Comparison of ENCODE assay signal across 10 mouse cellular contexts in genomic region chr11:71032070-71032469, GRCm38 (mm10). TPM values are rescaled to one million over a fixed set of nuclear protein-coding genes. Genes with fewer than 3 reads are reported as not detected.
DNase-seq lines count a peak whose midpoint lies in the region; ATAC-seq lines count a peak whose summit lies in the region.
"Had no signal": no experiment of that assay in that cellular context is flagged by ENCODE, and none has a peak within 500 bp of the region (broad histone marks: within the 10 kb centered on the region; RNA-seq: fewer than 3 reads in every experiment).

No protein-coding gene starts in this region.

- no peak for DNase-seq in heart, postnatal 4 days
- no peak for DNase-seq in embryonic facial prominence, embryonic 10.5 days (ENCODE audit: low spot score)
- no peak for DNase-seq in gastrocnemius, adult 18-20 months (ENCODE audit: low spot score)
- no peak for DNase-seq in cerebellum, adult 8-10 months

- peak overlapping the region; percentile 52 to 53; a peak in 3 of 4 replicates for H3K4me3 ChIP-seq in heart, embryonic 14.5 days (ENCODE audit: control insufficient read depth in 1 of 2, insufficient read depth in 1 of 2, low read depth in 1 of 2, low read length in 2 of 2)
- H3K4me3 ChIP-seq in embryonic facial prominence, embryonic 10.5 days: peak overlapping the region; percentile 73
- H3K4me3 ChIP-seq in hindbrain, embryonic 12.5 days: peak overlapping the region; percentile 74
- peak overlapping the region; percentile 72 for H3K4me3 ChIP-seq in midbrain, embryonic 13.5 days (replicated peaks)

- H3K36me3 ChIP-seq in heart, embryonic 14.5 days (ENCODE audit: control insufficient read depth, insufficient read depth, low read length): peaks cover 13% of the 10 kb centered on the region
- peaks cover 44% of the 10 kb centered on the region for H3K36me3 ChIP-seq in embryonic facial prominence, embryonic 10.5 days (replicated peaks)
- H3K36me3 ChIP-seq in hindbrain, embryonic 12.5 days: peaks cover 12% of the 10 kb centered on the region
- H3K36me3 ChIP-seq in midbrain, embryonic 13.5 days: peaks cover 12% of the 10 kb centered on the region

- H3K27me3 ChIP-seq in heart, embryonic 14.5 days (ENCODE audit: control insufficient read depth, insufficient read depth, low read length): no peaks in the 10 kb centered on the region
- no peaks in the 10 kb centered on the region for H3K27me3 ChIP-seq in embryonic facial prominence, embryonic 10.5 days (replicated peaks; ENCODE audit: low read depth, poor library complexity, severe bottlenecking)
- H3K27me3 ChIP-seq in hindbrain, embryonic 12.5 days: no peaks in the 10 kb centered on the region
- H3K27me3 ChIP-seq in midbrain, embryonic 13.5 days: no peaks in the 10 kb centered on the region

- peak overlapping the region; percentile 87 for H3K4me2 ChIP-seq in heart, embryonic 14.5 days (ENCODE audit: low read length)
- peak overlapping the region; percentile 74 for H3K4me2 ChIP-seq in hindbrain, embryonic 12.5 days (replicated peaks)
- peak overlapping the region; percentile 77 for H3K4me2 ChIP-seq in midbrain, embryonic 13.5 days (replicated peaks)

- H3K9me3 ChIP-seq in heart, embryonic 14.5 days (ENCODE audit: control insufficient read depth, low read length): no peaks in the 10 kb centered on the region
- no peaks in the 10 kb centered on the region for H3K9me3 ChIP-seq in embryonic facial prominence, embryonic 10.5 days
- no peaks in the 10 kb centered on the region for H3K9me3 ChIP-seq in hindbrain, embryonic 12.5 days (replicated peaks)
- no peaks in the 10 kb centered on the region for H3K9me3 ChIP-seq in midbrain, embryonic 13.5 days

- 64% methylated on average over 7 of the region's 7 CpGs for WGBS in heart, embryonic 14.5 days
- 70% methylated on average over 7 of the region's 7 CpGs for WGBS in embryonic facial prominence, embryonic 10.5 days
- 69% methylated on average over 7 of the region's 7 CpGs for WGBS in hindbrain, embryonic 12.5 days
- WGBS in midbrain, embryonic 13.5 days: 54% methylated on average over 7 of the region's 7 CpGs

- H3K4me1 ChIP-seq in heart, embryonic 14.5 days (ENCODE audit: control insufficient read depth in 2 of 2, insufficient read depth in 2 of 2, low read length in 2 of 2): no peaks in the 10 kb centered on the region
- peaks cover 35% of the 10 kb centered on the region for H3K4me1 ChIP-seq in embryonic facial prominence, embryonic 10.5 days
- H3K4me1 ChIP-seq in hindbrain, embryonic 12.5 days: peaks cover 15% of the 10 kb centered on the region
- H3K4me1 ChIP-seq in midbrain, embryonic 13.5 days (replicated peaks): peaks cover 35% of the 10 kb centered on the region

- ATAC-seq in heart, embryonic 14.5 days (ENCODE audit: insufficient number of reproducible peaks, insufficient read depth, low FRiP score, low read depth): no peak
- no peak for ATAC-seq in hindbrain, embryonic 12.5 days (ENCODE audit: low FRiP score)
- no peak for ATAC-seq in midbrain, embryonic 13.5 days
- ATAC-seq in erythroid progenitor cell, adult 5-6 weeks (replicated peaks; ENCODE audit: low FRiP score, poor library complexity, severe bottlenecking): no peak
- ATAC-seq: CD4-positive, CD25-positive, alpha-beta regulatory T cell, adult 4 months had no signal

- H3K9ac ChIP-seq in heart, embryonic 14.5 days (ENCODE audit: low read length): peak overlapping the region; percentile 69; the same call in 1 of the 2 replicates
- peak overlapping the region; percentile 91 for H3K9ac ChIP-seq in hindbrain, embryonic 12.5 days
- H3K9ac ChIP-seq in midbrain, embryonic 13.5 days (replicated peaks): peak overlapping the region; percentile 97
- H3K9ac ChIP-seq: liver, embryonic 14.5 days had no signal

- H3K27ac ChIP-seq in heart, embryonic 14.5 days (replicated peaks in 1 of 2; ENCODE audit: control insufficient read depth in 1 of 2, insufficient read depth in 1 of 2, low read depth in 2 of 2, low read length in 2 of 2): no peak overlapping the region
- peak overlapping the region; percentile 93 for H3K27ac ChIP-seq in embryonic facial prominence, embryonic 10.5 days (replicated peaks)
- H3K27ac ChIP-seq in hindbrain, embryonic 12.5 days: peak overlapping the region; percentile 96
- peak overlapping the region; percentile 98 for H3K27ac ChIP-seq in midbrain, embryonic 13.5 days
- H3K27ac ChIP-seq: liver, embryonic 14.5 days had no signal

RNA-seq across cellular contexts. Expression of gene 6330403K07Rik, which starts 1.2 kb away (rescaled TPM):
- 6.6 and 16.4 TPM in 2 replicates for polyA plus RNA-seq in heart, embryonic 14.5 days (2014; fragmentation: Nextera tagmentation; extraction: Ambion mirVana)
- total RNA-seq in heart, postnatal 4 days (2021): 1 to 10 TPM; 5.2 to 5.6 TPM
- polyA plus RNA-seq in embryonic facial prominence, embryonic 10.5 days (2016; fragmentation: Nextera tagmentation; extraction: Ambion mirVana): 118 and 150 TPM in 2 replicates
- polyA plus RNA-seq in hindbrain, embryonic 12.5 days (2016; fragmentation: Nextera tagmentation; extraction: Ambion mirVana): 417 TPM in 2 replicates
- 607 and 620 TPM in 2 replicates for polyA plus RNA-seq in midbrain, embryonic 13.5 days (2015; fragmentation: Nextera tagmentation; extraction: Ambion mirVana)
- total RNA-seq in gastrocnemius, adult 18-20 months (2021): under 1 TPM in 1 of 2 experiments, not detected in 1; 0.16 TPM
- not detected in 2 replicates for total RNA-seq in erythroid progenitor cell, adult 5-6 weeks (2015; ENCODE audit: low replicate concordance)
- total RNA-seq in erythroid progenitor cell, adult 5-6 weeks (2017; ENCODE audit: low replicate concordance): not detected in 2 replicates

RNA-seq across cellular contexts. Expression of gene Derl2, which starts 12.4 kb away (rescaled TPM):
- polyA plus RNA-seq in heart, embryonic 14.5 days (2014; fragmentation: Nextera tagmentation; extraction: Ambion mirVana): 26.7 and 33.0 TPM in 2 replicates
- total RNA-seq in heart, postnatal 4 days (2021): 10 to 100 TPM; 22.2 to 24.9 TPM
- 33.1 and 33.5 TPM in 2 replicates for polyA plus RNA-seq in embryonic facial prominence, embryonic 10.5 days (2016; fragmentation: Nextera tagmentation; extraction: Ambion mirVana)
- polyA plus RNA-seq in hindbrain, embryonic 12.5 days (2016; fragmentation: Nextera tagmentation; extraction: Ambion mirVana): 41.1 and 44.8 TPM in 2 replicates
- polyA plus RNA-seq in midbrain, embryonic 13.5 days (2015; fragmentation: Nextera tagmentation; extraction: Ambion mirVana): 36.2 and 37.9 TPM in 2 replicates
- total RNA-seq in gastrocnemius, adult 18-20 months (2021): 10 to 100 TPM; 14.2 TPM
- 32.4 and 44.0 TPM in 2 replicates for total RNA-seq in erythroid progenitor cell, adult 5-6 weeks (2015; ENCODE audit: low replicate concordance)
- total RNA-seq in erythroid progenitor cell, adult 5-6 weeks (2017; ENCODE audit: low replicate concordance): 25.0 and 30.2 TPM in 2 replicates

RNA-seq across cellular contexts. Expression of gene Mis12, which starts 12.7 kb away (rescaled TPM):
- polyA plus RNA-seq in heart, embryonic 14.5 days (2014; fragmentation: Nextera tagmentation; extraction: Ambion mirVana): 17.2 and 18.2 TPM in 2 replicates
- total RNA-seq in heart, postnatal 4 days (2021): 10 to 100 TPM; 15.2 to 15.3 TPM
- 64.5 and 67.5 TPM in 2 replicates for polyA plus RNA-seq in embryonic facial prominence, embryonic 10.5 days (2016; fragmentation: Nextera tagmentation; extraction: Ambion mirVana)
- polyA plus RNA-seq in hindbrain, embryonic 12.5 days (2016; fragmentation: Nextera tagmentation; extraction: Ambion mirVana): 49.7 and 53.4 TPM in 2 replicates
- polyA plus RNA-seq in midbrain, embryonic 13.5 days (2015; fragmentation: Nextera tagmentation; extraction: Ambion mirVana): 42.3 and 46.1 TPM in 2 replicates
- total RNA-seq in gastrocnemius, adult 18-20 months (2021): 1 to 10 TPM; 5.0 to 6.7 TPM
- total RNA-seq in erythroid progenitor cell, adult 5-6 weeks (2015; ENCODE audit: low replicate concordance): 56.6 and 62.9 TPM in 2 replicates
- 69.3 and 137 TPM in 2 replicates for total RNA-seq in erythroid progenitor cell, adult 5-6 weeks (2017; ENCODE audit: low replicate concordance)

RNA-seq across cellular contexts. Expression of gene Dhx33, which starts 27.8 kb away (rescaled TPM):
- polyA plus RNA-seq in heart, embryonic 14.5 days (2014; fragmentation: Nextera tagmentation; extraction: Ambion mirVana): 13.3 and 13.6 TPM in 2 replicates
- total RNA-seq in heart, postnatal 4 days (2021): 10 to 100 TPM; 15.0 to 16.9 TPM
- polyA plus RNA-seq in embryonic facial prominence, embryonic 10.5 days (2016; fragmentation: Nextera tagmentation; extraction: Ambion mirVana): 30.4 and 32.4 TPM in 2 replicates
- 21.3 and 22.3 TPM in 2 replicates for polyA plus RNA-seq in hindbrain, embryonic 12.5 days (2016; fragmentation: Nextera tagmentation; extraction: Ambion mirVana)
- polyA plus RNA-seq in midbrain, embryonic 13.5 days (2015; fragmentation: Nextera tagmentation; extraction: Ambion mirVana): 13.8 and 15.8 TPM in 2 replicates
- total RNA-seq in gastrocnemius, adult 18-20 months (2021): 1 to 10 TPM; 6.1 to 7.6 TPM
- 1.1 and 3.8 TPM in 2 replicates for total RNA-seq in erythroid progenitor cell, adult 5-6 weeks (2015; ENCODE audit: low replicate concordance)
- 7.4 and 7.8 TPM in 2 replicates for total RNA-seq in erythroid progenitor cell, adult 5-6 weeks (2017; ENCODE audit: low replicate concordance)

RNA-seq across cellular contexts. Expression of gene C1qbp, which starts 49.2 kb away (rescaled TPM):
- polyA plus RNA-seq in heart, embryonic 14.5 days (2014; fragmentation: Nextera tagmentation; extraction: Ambion mirVana): 244 and 246 TPM in 2 replicates
- 100 to 1,000 TPM; 233 to 253 TPM for total RNA-seq in heart, postnatal 4 days (2021)
- 346 and 351 TPM in 2 replicates for polyA plus RNA-seq in embryonic facial prominence, embryonic 10.5 days (2016; fragmentation: Nextera tagmentation; extraction: Ambion mirVana)
- 204 and 206 TPM in 2 replicates for polyA plus RNA-seq in hindbrain, embryonic 12.5 days (2016; fragmentation: Nextera tagmentation; extraction: Ambion mirVana)
- polyA plus RNA-seq in midbrain, embryonic 13.5 days (2015; fragmentation: Nextera tagmentation; extraction: Ambion mirVana): 192 and 194 TPM in 2 replicates
- total RNA-seq in gastrocnemius, adult 18-20 months (2021): 100 to 1,000 TPM; 120 TPM
- 87.2 and 106 TPM in 2 replicates for total RNA-seq in erythroid progenitor cell, adult 5-6 weeks (2015; ENCODE audit: low replicate concordance)
- 7.3 and 24.4 TPM in 2 replicates for total RNA-seq in erythroid progenitor cell, adult 5-6 weeks (2017; ENCODE audit: low replicate concordance)

Comparison
In these comparisons a context has a peak if more than half of its experiments do, and no peak if none do; other contexts are left out.
1. H3K27ac ChIP-seq: peak in embryonic facial prominence, embryonic 10.5 days (single experiment), hindbrain, embryonic 12.5 days (single experiment) and midbrain, embryonic 13.5 days (single experiment); none in heart, embryonic 14.5 days (0 of 2).
2. Peak in every context shown above with its lines, with median percentiles within 50 percentile points of each other: H3K4me2 ChIP-seq, H3K4me3 ChIP-seq and H3K9ac ChIP-seq.